Mouse (Mus musculus) kidney, embryonic 16.5 days (tissue): ENCODE data around the gene Kansl2. TPM values are rescaled to one million over a fixed set of nuclear protein-coding genes. Genes with fewer than 3 reads are reported as not detected.
"Not testable (repeated sequence)": the region's sequence is repeated elsewhere in the genome, so short reads cannot be mapped to it uniquely, and the experiment has no call there.

Experiments
- ATAC-seq: fragments of 200-750 bp; cut with Nextera tagmentation; 2 replicates; pipeline ENCODE4 v1.8.0; 2017; ENCODE audit warnings: moderate TSS enrichment; ENCODE audit not compliant: low FRiP score, low TSS enrichment
- H3K27ac ChIP-seq: fragments of 300-500 bp; sonication (generic); 2 replicates; pipeline ENCODE4 v1.5.1; 2014; ENCODE audit warnings: low read length
- H3K27me3 ChIP-seq: fragments of 300-500 bp; sonication (generic); 2 replicates; pipeline ENCODE4 v1.6.1; 2014; ENCODE audit warnings: low read length, control low read depth, mixed read lengths; ENCODE audit not compliant: insufficient read depth
- H3K36me3 ChIP-seq: fragments of 300-500 bp; sonication (generic); 2 replicates; pipeline ENCODE4 v1.6.1; 2014; ENCODE audit warnings: low read length, control low read depth, mixed read lengths; ENCODE audit not compliant: insufficient read depth
- H3K4me1 ChIP-seq: fragments of 300-500 bp; sonication (generic); 2 replicates; pipeline ENCODE4 v1.6.1; 2014; ENCODE audit warnings: low read length, control low read depth, mixed read lengths; ENCODE audit not compliant: insufficient read depth
- H3K4me2 ChIP-seq: fragments of 300-500 bp; sonication (generic); replicated peaks from 2 replicates; pipeline ENCODE4 v1.6.1; 2014; ENCODE audit warnings: low read depth, low read length
- H3K4me3 ChIP-seq: fragments of 300-500 bp; sonication (generic); 2 replicates; pipeline ENCODE4 v1.5.1; 2014; ENCODE audit warnings: mild to moderate bottlenecking, low read length
- H3K9ac ChIP-seq: fragments of 300-500 bp; sonication (generic); replicated peaks from 2 replicates; pipeline ENCODE4 v1.6.1; 2014; ENCODE audit warnings: low read length
- H3K9me3 ChIP-seq: fragments of 300-500 bp; sonication (generic); 2 replicates; pipeline ENCODE4 v1.6.1; 2016; ENCODE audit warnings: low read length, control low read depth
- WGBS: fragments of 180-500 bp; shearing (Covaris S2); extraction: QIAGEN DNeasy Blood & Tissue Kit; methylation state at CpG from one replicate; pipeline ENCODE4 v1.1.7; 2014; 5-methylcytosine and 5-hydroxymethylcytosine counted together
- polyA plus RNA-seq: library from polyadenylated mRNA; unstranded; fragments of >200 nt; fragmentation: Nextera tagmentation; extraction: Ambion mirVana; gene quantifications from 2 replicates; pipeline ENCODE4 v1.2.1, GENCODE M21; 2015

Kansl2 gene
- polyA plus RNA-seq, 1 experiment from 2014 or later, result 113 TPM

DNA sequence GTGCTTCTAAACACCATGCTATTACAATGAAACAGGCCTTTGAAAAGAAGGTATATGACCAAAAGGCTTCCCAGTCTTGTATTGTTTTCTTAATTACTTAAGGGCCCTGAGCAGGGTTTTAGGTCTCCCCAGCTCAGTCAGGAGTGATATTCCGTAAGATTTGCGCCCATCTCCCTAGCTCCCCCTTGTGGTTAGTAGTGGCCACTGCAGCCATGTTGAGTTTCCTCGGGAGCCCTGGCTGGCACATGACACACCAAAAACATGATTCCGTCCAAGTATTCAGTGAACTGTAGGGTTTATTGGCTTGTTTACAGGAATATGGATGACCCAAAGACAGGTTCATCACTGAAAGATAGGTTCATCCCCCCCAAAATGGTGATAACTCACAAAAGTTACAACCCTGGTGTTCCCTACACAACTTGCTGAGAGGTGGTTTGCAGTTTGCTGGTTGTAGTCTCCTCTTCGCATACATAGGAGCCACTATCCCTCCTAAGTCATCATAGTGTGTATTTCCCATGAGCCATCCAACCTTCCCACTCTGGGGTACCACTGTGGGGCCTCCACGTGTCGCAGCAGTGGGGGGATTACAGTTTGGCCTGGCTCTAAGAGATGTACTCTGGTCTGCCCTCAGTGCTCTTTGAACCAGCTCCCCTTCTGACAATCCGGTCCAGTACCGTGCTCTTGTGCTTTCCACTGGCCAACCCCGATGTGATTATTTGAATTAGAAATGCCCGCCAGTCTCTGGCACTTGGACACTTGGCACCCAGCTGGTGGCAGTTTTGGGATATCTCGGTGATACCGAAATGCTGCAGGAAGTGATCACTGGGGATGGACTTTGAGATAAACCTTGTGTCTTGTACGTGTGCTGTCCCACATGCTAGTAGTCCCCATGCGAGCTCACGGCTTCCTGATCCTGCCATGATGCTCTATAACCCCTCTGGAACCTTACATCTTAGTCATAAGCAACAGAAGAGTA lies 16.4 kb downstream of the Kansl2 start:
- peaks cover 39% of the 10 kb centered on the region for H3K36me3 ChIP-seq
- WGBS, result 71% methylated on average over 16 of the region's 16 CpGs

DNA sequence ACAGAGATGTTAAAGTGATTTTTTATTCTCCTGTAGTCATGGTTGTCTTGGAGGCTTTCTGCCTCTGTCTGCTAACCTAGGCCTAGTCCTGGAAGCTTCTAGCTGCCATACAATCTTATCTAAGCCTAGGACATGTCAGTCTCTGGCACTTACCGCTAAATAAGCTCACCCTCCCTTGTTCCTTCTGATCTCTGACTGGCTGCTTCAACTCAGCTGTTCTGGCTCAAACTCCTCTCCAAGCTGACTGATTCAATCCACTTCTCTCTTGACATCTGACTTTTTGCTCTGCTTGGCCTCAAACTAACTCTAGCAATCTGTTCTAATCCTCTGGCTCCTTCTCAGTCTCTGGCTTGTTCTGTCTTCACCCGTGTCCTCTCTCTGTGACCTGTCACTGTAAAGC lies 19.2 kb downstream of the Kansl2 start:
- H3K9ac ChIP-seq, H3K4me1 ChIP-seq, H3K4me3 ChIP-seq, H3K9me3 ChIP-seq, ATAC-seq, H3K27ac ChIP-seq, H3K27me3 ChIP-seq, H3K4me2 ChIP-seq: not testable (repeated sequence)
- 86% methylated on average over 2 of the region's 2 CpGs for WGBS
- H3K36me3 ChIP-seq, result peaks cover 15% of the 10 kb centered on the region

More for the DNA sequence above, 16.4 kb downstream of the Kansl2 start:
- H3K4me2 ChIP-seq, result no peak overlapping the region
- peak; percentile 31 for ATAC-seq
- H3K9me3 ChIP-seq, result no peaks in the 10 kb centered on the region
- H3K4me3 ChIP-seq, result no peak overlapping the region
- peaks cover 4% of the 10 kb centered on the region; the same call in 1 of the 2 replicates for H3K4me1 ChIP-seq
- H3K9ac ChIP-seq, result no peak overlapping the region
- no peaks in the 10 kb centered on the region for H3K27me3 ChIP-seq
- no peak overlapping the region for H3K27ac ChIP-seq

- no peak overlapping the region for H3K27ac ChIP-seq
- peaks cover 9% of the 10 kb centered on the region for H3K36me3 ChIP-seq
- H3K4me2 ChIP-seq, result no peak overlapping the region
- ATAC-seq, result no peak
- no peaks in the 10 kb centered on the region for H3K9me3 ChIP-seq
- H3K4me3 ChIP-seq, result no peak overlapping the region
- H3K27me3 ChIP-seq, result no peaks in the 10 kb centered on the region
- H3K9ac ChIP-seq, result no peak overlapping the region
- peaks cover 10% of the 10 kb centered on the region; the same call in 1 of the 2 replicates for H3K4me1 ChIP-seq
- WGBS, result 83% methylated on average over 8 of the region's 8 CpGs
These were observed 19.9 kb downstream of the Kansl2 start for GRCm38 (mm10) chr15:98514146-98514545.

- WGBS, result 71% methylated on average over 3 of the region's 3 CpGs
- not testable (repeated sequence) for H3K27me3 ChIP-seq, H3K4me2 ChIP-seq, H3K4me1 ChIP-seq, H3K9ac ChIP-seq, H3K27ac ChIP-seq, ATAC-seq, H3K36me3 ChIP-seq, H3K9me3 ChIP-seq, H3K4me3 ChIP-seq
These were observed 20.4 kb downstream of the Kansl2 start for GRCm38 (mm10) chr15:98513676-98514075.

- Histone ChIP-seq H3K4me3 (no peak overlapping the region), H3K4me2 (no peak overlapping the region; the same call in 1 of the 2 replicates), H3K36me3 (peaks cover 2% of the 10 kb centered on the region; the same call in 1 of the 2 replicates), H3K27ac (0 out of 2 replicates have a peak overlapping the region, but pooled peaks have one; percentile 14), H3K27me3 (no peaks in the 10 kb centered on the region), H3K4me1 (peaks cover 10% of the 10 kb centered on the region; the same call in 1 of the 2 replicates), H3K9ac (0 out of 2 replicates have a peak overlapping the region, but pooled peaks have one; percentile 38), H3K9me3 (no peaks in the 10 kb centered on the region)
- WGBS, result 44% methylated on average over 17 of the region's 17 CpGs
- no peak for ATAC-seq
These were observed 21.2 kb downstream of the Kansl2 start for GRCm38 (mm10) chr15:98512799-98513321.

GRCm38 (mm10) chr15:98512232-98512631 lies 21.8 kb downstream of the Kansl2 start:
- WGBS, result 69% methylated on average over 8 of the region's 8 CpGs
- Histone ChIP-seq H3K4me2 (no peak overlapping the region), H3K9me3 (no peaks in the 10 kb centered on the region), H3K27me3 (no peaks in the 10 kb centered on the region), H3K36me3 (no peaks in the 10 kb centered on the region), H3K9ac (no peak overlapping the region), H3K27ac (no peak overlapping the region), H3K4me3 (no peak overlapping the region), H3K4me1 (peaks cover 10% of the 10 kb centered on the region; the same call in 1 of the 2 replicates)
- ATAC-seq, result no peak

DNA sequence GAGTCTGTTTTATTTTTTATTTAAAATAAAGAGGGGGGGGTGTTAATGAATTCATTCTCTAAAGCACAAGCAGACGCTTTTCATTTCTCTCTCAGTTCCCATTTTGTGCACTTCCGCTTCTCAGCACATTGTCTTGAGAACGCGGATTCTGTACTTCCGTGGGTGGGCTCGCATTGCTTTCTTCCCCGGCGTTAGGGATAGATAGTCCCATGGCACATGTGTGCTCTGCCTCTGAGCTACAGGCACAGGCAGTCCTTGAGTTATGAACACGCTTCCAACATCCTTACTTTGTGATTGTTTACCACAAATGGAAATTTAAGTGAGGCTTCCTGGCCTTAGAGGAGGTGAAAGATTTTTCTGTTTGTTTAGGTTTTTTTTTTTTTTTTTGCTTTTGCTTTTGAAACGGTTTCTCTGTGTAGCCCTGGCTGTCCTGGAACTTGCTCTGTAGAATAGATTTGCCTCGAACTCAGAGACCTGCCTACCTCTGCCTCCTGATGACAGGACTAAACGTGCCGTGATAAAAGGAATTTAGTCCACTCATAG lies 22.6 kb downstream of the Kansl2 start:
- no peak for ATAC-seq
- Histone ChIP-seq H3K27ac (no peak overlapping the region), H3K27me3 (no peaks in the 10 kb centered on the region), H3K4me2 (no peak overlapping the region), H3K4me1 (peaks cover 10% of the 10 kb centered on the region; the same call in 1 of the 2 replicates), H3K9me3 (no peaks in the 10 kb centered on the region), H3K36me3 (no peaks in the 10 kb centered on the region), H3K4me3 (no peak overlapping the region), H3K9ac (no peak overlapping the region)
- 69% methylated on average over 13 of the region's 13 CpGs for WGBS

DNA sequence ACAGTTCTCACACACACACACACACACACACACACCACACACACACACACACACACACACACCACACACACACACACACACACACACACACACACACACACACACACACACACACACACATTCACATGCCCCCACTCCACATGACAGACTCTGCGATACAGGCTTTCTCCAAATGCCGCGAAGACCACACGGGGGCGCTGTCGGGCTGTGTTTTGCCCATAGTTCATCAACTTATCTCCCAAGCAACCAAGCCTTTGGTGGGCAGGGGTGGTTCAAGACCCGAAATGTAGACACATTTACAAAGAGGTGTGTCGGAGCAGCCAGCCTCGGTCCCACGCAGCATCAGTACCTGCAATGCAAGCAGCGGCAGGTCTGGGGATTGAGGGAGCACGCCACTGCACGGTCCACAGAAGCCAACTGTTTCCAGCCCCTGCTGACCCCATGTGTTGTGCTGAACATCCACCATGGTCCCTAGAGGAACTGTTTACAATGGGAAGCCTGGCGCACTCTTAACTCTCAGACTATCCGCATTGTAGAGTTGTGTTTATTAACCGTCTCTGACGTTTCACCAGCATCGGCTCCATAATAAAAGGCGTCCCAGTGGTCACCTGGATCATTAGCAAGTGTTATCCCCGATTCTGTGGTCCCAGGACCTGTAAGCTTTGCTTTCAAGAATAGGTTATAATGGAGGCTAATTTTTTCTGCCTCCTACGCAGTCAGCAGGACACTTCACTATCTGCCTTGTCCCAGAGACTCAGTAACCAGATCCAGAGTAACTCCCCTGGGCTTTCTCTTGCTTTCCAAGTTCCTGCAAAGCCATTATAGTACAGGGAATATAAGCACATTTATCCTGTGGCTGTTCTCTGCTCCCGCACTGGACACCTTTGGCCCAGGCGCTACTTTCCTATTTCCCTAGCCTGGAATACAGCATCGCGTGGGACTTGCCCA lies 23.4 kb downstream of the Kansl2 start:
- H3K4me2 ChIP-seq, result peak overlapping the region; percentile 55
- H3K9ac ChIP-seq, result no peak overlapping the region
- H3K4me1 ChIP-seq, result peaks cover 10% of the 10 kb centered on the region; the same call in 1 of the 2 replicates
- no peaks in the 10 kb centered on the region for H3K36me3 ChIP-seq
- H3K9me3 ChIP-seq, result no peaks in the 10 kb centered on the region
- no peak overlapping the region for H3K27ac ChIP-seq
- 27% methylated on average over 25 of the region's 25 CpGs for WGBS
- H3K4me3 ChIP-seq, result peak overlapping the region; percentile 32
- no peak for ATAC-seq
- no peaks in the 10 kb centered on the region for H3K27me3 ChIP-seq

DNA sequence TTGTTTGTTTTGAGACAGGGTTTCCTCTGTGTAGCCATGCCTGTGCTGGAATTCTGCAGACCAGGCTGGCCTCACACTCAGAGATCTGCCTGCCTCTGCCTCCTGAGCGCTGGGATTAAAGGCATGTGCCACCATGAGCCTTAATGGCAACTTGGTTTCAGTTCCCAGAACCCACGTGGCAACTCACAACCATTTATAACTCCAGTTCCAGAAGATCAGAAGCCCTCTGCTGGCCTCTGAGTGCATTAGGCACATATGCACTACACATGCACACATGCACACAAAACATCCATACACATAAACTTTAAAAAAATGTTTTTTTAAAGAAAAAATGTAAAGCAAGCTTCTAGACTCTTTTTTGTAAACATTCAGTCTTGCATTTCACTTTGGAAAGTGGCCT lies 24.7 kb downstream of the Kansl2 start:
- H3K9me3 ChIP-seq, result no peaks in the 10 kb centered on the region
- H3K36me3 ChIP-seq, result no peaks in the 10 kb centered on the region
- H3K27me3 ChIP-seq, result no peaks in the 10 kb centered on the region
- no peak overlapping the region for H3K4me3 ChIP-seq
- WGBS, result 57% methylated on average over 2 of the region's 2 CpGs
- H3K4me1 ChIP-seq, result peaks cover 10% of the 10 kb centered on the region; the same call in 1 of the 2 replicates
- H3K4me2 ChIP-seq, result no peak overlapping the region
- ATAC-seq, result no peak
- H3K9ac ChIP-seq, result no peak overlapping the region
- no peak overlapping the region for H3K27ac ChIP-seq
